Mouse (Mus musculus) megakaryocyte-erythroid progenitor cell, adult 5-6 weeks (primary cell): ENCODE results near the gene Spsb3. TPM values are rescaled to one million over a fixed set of nuclear protein-coding genes. Genes with fewer than 3 reads are reported as not detected.

Experiments used
- ATAC-seq: replicated peaks from 2 replicates; pipeline ENCODE4 v1.8.0; 2016; ENCODE audit warnings: mild to moderate bottlenecking, inconsistent platforms; ENCODE audit not compliant: severe bottlenecking, poor library complexity, low FRiP score, low TSS enrichment
- total RNA-seq, 2 experiments: library from RNA; stranded (forward) in 1 of 2; stranded (reverse) in 1 of 2; fragments of 200-1000, 215-1000 nt in 1 of 2; fragments of >200 nt in 1 of 2; fragmentation: Nextera tagmentation in 1 of 2; gene quantifications; 2 replicates each; pipeline ENCODE4 v1.2.3; 2014 to 2017

The Spsb3 gene
- total RNA-seq (2014; fragmentation: Nextera tagmentation), result 24.6 and 29.3 TPM in 2 replicates
- 11.8 and 12.2 TPM in 2 replicates for total RNA-seq (2017)

DNA sequence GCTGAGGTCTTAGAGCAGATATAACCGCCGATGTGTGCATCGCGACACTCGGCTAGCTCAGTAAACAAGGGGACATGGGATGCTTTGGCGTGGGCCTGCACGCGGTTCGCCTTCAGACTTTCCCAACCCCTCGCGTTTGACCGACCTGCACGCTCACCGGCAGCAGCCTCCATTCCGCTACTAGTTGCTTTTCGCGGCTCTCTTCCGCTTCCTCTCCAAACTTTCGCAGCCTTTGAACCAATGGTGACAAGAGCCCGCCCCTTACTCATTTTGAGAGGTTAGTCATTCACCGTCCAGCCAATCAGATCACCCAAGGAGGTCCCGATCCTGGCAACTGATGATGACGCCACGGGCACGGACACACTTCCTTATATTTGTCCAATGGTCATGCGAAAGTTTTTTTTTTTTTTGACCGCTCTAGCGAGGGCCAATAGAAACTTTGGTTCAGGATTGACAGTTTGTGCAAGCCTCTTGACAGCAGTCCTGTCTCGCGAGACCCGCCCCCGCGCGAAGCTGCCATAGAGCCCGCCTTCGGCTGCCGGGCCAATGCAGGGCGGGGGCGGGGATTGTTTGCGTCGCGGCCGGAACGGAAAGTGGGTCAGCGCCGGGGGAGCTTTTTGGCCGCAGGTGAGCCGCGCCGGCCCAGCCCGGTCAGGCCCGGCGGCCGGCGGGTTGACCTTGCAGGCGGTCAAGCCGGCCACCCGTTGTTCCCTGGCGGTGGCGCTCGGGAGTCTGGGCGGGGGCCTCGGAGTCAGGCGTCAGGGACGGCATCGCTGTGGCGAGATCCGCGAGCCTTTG is at the start of gene Spsb3, which contains the start of gene Nubp2:
TSS of gene Spsb3 (plus strand) at position 510 of the 798 bp plus-strand sequence.
TSS of gene Nubp2 (minus strand) at position 216 of the 798 bp plus-strand sequence.
- ATAC-seq, result peak; percentile 90

DNA sequence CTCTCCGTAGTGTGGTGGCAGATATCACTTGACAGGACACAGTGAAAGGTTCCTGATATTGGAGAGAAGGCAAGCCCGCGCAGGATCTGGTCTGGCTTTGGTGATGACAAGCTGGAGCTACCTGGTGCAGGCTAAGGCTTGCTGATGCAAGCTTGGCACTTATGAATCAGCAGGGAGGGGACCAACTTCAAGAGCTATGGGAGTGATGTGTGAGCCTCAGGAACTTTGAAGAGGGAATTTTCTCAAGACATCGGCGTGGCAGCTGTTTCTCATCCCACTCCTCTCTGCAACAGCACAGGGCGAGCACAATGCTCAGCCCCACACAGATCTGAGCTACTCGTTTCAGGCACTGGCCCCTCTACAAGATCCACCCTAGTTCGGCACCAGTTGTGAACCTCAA is 46.6 kb upstream of the Spsb3 start, which contains the start of gene Hagh:
TSS of gene Hagh (plus strand) at position 302 of the 400 bp plus-strand sequence.
- no peak for ATAC-seq

GRCm38 (mm10) chr17:24840341-24840740 is 46.1 kb upstream of the Spsb3 start:
- no peak for ATAC-seq

DNA sequence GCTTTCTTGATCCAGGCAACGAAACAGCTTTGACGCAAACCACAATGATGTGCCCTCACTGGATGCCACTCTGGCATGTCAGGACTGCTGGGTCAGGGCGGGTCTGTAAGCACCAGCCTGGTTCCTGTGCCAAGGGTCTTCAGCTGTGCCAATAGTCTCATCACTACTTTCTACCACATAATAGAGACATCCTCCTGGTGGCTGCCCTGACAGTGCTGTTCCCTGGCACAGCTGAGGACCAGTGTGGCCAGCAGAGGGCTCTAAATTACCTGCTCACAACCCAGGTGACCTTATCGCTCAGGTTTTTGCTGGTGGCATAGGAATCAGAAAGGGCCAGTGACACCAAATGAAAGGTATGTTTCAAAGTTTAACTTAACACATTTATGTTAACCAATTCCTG is 45.3 kb upstream of the Spsb3 start:
- peak; percentile 70 for ATAC-seq

GRCm38 (mm10) chr17:24842631-24843030 is 43.8 kb upstream of the Spsb3 start:
- no peak for ATAC-seq

DNA sequence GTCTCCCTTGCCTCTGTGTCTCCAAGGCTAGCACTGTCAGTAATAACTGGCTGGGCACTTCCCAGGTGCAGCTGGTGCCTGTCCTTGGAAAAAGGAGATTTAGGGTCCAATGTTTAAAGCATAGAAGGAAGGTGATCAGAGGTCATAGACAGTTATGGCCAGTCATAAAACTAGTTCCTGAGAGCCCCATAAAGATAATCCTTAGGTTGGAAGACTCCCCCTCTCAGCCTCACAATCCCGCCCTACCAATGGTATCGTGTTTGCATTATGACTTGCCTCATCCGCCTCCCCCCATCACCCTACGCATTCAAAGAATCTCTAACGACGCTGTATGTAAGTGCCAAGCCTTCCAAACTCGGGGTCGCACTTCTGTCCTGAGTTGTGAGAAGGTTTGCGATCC is 41.9 kb upstream of the Spsb3 start:
- no peak for ATAC-seq

DNA sequence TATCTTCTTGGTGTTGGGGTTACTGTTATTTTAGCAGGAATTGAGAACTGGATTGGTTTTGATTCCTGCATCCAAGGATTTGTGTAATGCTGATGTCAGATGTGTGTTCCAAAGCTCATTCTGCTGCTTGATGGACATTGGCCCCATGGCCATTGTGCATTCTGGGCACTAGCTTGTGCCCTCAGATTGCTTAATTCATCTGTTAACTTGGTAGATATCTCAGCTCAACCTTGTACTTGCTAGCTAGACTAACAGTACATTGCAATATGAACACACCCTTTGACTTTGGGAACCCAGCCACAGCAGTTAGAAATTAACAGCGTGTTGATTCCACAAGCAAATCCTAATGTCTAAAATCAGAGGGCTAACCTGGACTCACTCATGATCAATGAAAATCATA is 39.1 kb upstream of the Spsb3 start:
- no peak for ATAC-seq

- ATAC-seq, result peak; percentile 53
Observed at GRCm38 (mm10) chr17:24848600-24849031, 37.8 kb upstream of the Spsb3 start.

DNA sequence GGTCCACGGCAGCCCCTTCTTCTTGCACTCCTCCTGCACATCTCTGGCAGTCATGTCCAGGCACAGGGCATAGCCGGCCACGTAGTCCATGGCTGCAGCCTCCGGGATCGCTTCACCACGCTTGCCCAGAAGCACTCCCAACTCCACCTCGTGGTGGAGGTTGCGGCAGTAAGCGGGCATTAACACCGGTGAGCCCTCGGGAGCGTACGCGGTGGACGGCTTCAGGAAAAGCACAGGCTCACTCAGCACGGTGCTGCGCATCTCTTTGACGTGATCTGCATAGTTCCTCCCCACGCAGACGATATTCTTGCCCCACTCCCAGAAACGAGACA is 36.7 kb upstream of the Spsb3 start:
- no peak; the same call in none of the 2 replicates for ATAC-seq

DNA sequence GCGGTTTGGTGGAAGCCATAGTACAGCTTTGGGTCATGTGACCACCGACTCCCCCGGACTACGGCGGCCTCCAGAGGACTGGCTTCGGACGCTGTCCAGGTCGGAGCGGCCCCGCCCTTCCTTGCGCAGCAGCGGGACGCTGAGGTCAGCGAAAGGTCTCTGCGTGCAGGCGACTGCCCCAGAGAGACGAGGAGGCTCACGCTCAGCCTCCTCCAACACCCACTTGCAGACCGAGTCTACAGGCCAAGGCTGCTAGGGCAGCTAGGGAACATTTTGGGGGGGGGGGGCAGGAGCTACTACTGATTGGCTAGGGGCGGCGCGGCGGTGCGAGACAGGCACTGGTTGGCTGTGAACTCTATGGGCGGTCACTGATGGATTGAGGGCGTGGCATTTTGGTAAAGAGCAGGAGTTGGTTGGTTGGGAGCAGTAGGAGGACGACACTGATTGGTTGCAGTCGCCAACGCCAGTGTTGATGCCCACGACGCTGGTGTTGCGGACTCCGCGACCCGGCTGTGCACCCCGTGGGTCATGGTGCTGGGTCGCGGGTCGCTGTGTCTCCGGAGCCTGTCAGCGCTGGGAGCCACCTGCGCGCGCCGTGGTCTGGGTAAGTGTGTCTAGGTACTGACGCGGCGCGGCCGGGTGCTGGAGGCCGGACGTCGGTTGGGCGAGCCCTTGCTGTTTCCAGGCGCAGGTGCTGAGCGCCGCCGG is 36.2 kb upstream of the Spsb3 start, which contains the start of gene Fahd1:
TSS of gene Fahd1 (minus strand) at position 300 of the 708 bp plus-strand sequence.
- peak; percentile 96 for ATAC-seq

GRCm38 (mm10) chr17:24850773-24851127 is 35.7 kb upstream of the Spsb3 start:
- no peak for ATAC-seq

DNA sequence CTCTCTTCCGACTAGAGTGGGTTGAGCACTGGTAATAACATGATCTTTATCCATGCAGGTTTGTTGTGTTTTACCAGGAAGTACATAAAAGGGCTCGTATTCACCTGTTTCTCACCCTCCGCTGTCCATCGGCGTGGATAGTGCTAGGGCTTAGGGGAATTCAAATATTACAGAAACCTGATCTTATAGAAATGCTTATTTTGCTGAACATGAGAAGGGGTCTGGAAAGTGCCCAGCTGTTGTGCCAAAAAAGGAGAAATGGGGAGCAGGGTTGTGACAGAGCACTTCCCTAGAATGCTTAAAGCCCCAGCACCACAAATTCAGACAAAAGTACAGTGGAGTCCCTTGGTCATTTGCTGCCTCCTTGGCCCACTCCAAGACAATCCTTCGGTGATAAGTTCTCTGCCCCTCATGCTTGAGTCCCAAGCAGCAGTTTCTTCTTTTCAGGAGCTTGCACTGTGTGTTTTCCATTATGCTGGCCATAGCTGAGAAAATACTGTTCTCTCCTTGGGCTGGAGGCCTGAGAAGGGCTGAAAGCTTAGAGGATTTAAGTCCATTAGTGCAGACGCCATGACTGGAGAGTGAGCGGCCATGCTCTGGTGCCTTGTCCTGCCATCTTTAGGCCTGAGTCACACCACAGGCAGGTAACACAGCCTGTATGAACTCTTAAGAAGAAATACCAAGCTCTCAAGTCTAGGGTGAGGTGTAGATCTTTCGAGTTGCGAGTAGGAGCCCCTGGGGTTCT is 34.9 kb upstream of the Spsb3 start:
- no peak for ATAC-seq

- no peak for ATAC-seq
Observed at GRCm38 (mm10) chr17:24855838-24856464, 30.5 kb upstream of the Spsb3 start.

DNA sequence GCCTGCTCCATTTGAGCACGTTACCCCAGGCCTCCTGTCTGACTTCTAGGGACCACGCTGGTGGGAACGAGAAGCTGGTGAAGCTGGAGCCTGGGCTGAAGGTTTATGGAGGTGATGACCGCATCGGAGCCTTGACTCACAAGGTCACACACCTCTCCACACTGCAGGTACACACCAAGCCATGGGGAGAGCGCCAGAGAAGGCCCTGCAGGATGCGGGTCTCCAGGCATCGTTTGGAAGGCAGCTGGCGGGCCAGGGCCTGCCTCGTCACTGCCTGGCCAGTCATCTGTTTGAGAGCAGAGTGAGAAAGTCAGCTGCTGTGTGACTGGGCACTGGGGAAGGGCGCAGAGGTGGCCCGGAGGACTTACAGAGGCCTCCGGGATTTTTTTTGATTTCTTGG is 29.9 kb upstream of the Spsb3 start:
- ATAC-seq, result no peak

- no peak for ATAC-seq
Observed at GRCm38 (mm10) chr17:24857831-24858470, 28.5 kb upstream of the Spsb3 start.

DNA sequence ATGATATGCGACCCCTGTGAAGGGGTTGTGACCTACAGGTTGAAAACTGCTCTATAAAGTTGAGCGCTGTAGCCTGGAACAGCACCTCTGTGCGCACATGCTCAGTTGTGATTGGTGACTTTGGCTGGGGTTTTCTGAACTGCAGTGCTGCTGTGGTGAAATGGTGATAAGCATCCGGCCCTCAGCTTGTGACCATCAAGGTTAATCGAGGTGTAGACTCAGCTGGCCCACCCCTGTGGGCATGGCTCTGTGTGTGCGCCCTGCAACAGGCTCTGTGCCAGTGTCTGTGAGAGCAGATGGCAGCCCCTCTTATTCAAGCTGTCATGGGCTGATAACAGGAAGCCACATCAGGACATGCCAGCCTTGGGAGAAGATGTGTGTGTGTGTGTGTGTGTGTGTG is 27.5 kb upstream of the Spsb3 start:
- ATAC-seq, result peak; percentile 93

DNA sequence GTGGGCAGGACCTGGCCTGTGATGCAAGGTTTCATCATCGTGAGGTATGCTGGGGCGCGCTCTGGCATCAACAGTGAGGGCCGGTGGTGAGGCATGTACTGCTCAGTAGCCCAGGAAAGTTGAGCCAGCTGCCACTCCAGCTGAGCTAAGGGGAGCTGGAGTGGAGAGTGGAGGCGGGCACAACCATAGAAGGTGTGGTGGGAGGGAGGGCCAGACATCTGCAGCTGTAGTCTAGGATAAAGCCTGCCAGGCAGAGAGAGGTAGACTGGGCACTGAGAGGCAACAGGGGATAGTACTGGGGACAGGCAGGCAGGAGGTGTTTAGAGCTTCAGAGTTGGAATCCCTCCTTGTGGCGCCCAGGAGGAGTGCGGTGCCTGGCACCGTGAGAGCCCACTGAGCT is 26.4 kb upstream of the Spsb3 start:
- ATAC-seq, result peak; percentile 71

DNA sequence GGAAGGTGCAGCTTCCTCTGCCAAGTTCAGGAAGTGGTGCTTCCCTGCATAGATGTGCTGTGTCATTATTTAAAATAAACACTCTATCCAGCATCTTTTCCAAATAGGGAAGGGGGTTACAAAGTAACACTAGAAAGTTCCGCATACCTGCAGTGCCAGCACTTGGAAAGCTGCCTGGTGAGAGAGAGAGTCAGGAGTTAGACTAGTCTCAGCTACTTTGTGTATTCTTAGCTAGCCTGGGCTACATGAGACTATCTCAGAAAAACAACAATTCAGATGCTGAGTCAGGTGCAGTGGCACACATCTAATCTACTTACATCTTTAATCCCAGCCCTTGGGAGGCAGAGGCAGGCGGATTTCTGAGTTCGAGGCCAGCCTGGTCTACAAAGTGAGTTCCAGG is 24.7 kb upstream of the Spsb3 start:
- ATAC-seq, result no peak

GRCm38 (mm10) chr17:24865776-24866175 is 20.7 kb upstream of the Spsb3 start, which contains the start of gene Igfals:
Gene Igfals (plus strand): TSS chr17:24865997.
- no peak for ATAC-seq
